Mouse (Mus musculus) frontal cortex, postnatal 10 days (tissue): ENCODE data around the gene Rab4a.

ENCODE experiments used
- DNase-seq, 2 experiments: peaks; one replicate each; pipeline ENCODE4 v3.0.0; 2022; ENCODE audit warnings: low spot score in 2 of 2, mixed read lengths in 1 of 2

Rab4a gene

GRCm38 (mm10) chr8:123805718-123806373 is at the start of gene Rab4a:
Rab4a (plus strand) TSS chr8:123805985.
- peak; percentile 70 to 82 for DNase-seq

- DNase-seq: no peak
Observed at GRCm38 (mm10) chr8:123756901-123757300, 48.9 kb upstream of the Rab4a start.

- no peak for DNase-seq
Observed at GRCm38 (mm10) chr8:123758935-123759334, 46.9 kb upstream of the Rab4a start.

GRCm38 (mm10) chr8:123759933-123760332 is 45.9 kb upstream of the Rab4a start:
- no peak for DNase-seq

GRCm38 (mm10) chr8:123760579-123760978 is 45.2 kb upstream of the Rab4a start:
- DNase-seq: no peak

GRCm38 (mm10) chr8:123761266-123761882 is 44.4 kb upstream of the Rab4a start:
- no peak for DNase-seq

GRCm38 (mm10) chr8:123761883-123762270 is 43.9 kb upstream of the Rab4a start:
- DNase-seq: no peak

GRCm38 (mm10) chr8:123763355-123763754 is 42.4 kb upstream of the Rab4a start:
- no peak for DNase-seq

GRCm38 (mm10) chr8:123764671-123765070 is 41.1 kb upstream of the Rab4a start:
- DNase-seq: no peak

- DNase-seq: no peak
Observed at GRCm38 (mm10) chr8:123766516-123766915, 39.3 kb upstream of the Rab4a start.

- DNase-seq: no peak
Observed at GRCm38 (mm10) chr8:123767874-123768273, 37.9 kb upstream of the Rab4a start.

- DNase-seq: peak; percentile 45 to 55
Observed at GRCm38 (mm10) chr8:123768492-123769356, 37.1 kb upstream of the Rab4a start.

- DNase-seq: no peak
Observed at GRCm38 (mm10) chr8:123773468-123773867, 32.3 kb upstream of the Rab4a start.

GRCm38 (mm10) chr8:123774491-123774890 is 31.3 kb upstream of the Rab4a start:
- no peak for DNase-seq

- no peak for DNase-seq
Observed at GRCm38 (mm10) chr8:123777319-123777718, 28.5 kb upstream of the Rab4a start.

GRCm38 (mm10) chr8:123780471-123780870 is 25.3 kb upstream of the Rab4a start:
- no peak for DNase-seq

GRCm38 (mm10) chr8:123781256-123781655 is 24.5 kb upstream of the Rab4a start:
- DNase-seq: no peak

GRCm38 (mm10) chr8:123783525-123784249 is 22.1 kb upstream of the Rab4a start:
- DNase-seq: peak; percentile 59 to 80

GRCm38 (mm10) chr8:123786166-123786565 is 19.6 kb upstream of the Rab4a start:
- DNase-seq: peak in 1 of 2 experiments; percentile 33

- no peak for DNase-seq
Observed at GRCm38 (mm10) chr8:123786644-123787043, 19.1 kb upstream of the Rab4a start.

- DNase-seq: no peak
Observed at GRCm38 (mm10) chr8:123787254-123787897, 18.4 kb upstream of the Rab4a start.
